Mouse (Mus musculus): ENCODE measurements around the gene Arfrp1.

Arfrp1 gene

GRCm38 (mm10) chr2:181378701-181379100, 13.5 kb upstream of the Arfrp1 start:
- DNase-seq (ENCODE audit: low read depth, low spot score): no peak

GRCm38 (mm10) chr2:181377230-181377629, 12.0 kb upstream of the Arfrp1 start:
- peak; percentile 70 for DNase-seq (ENCODE audit: low read depth, low spot score)

- peak; percentile 77 for DNase-seq (ENCODE audit: low read depth, low spot score)
Observed at GRCm38 (mm10) chr2:181375787-181376186, 10.6 kb upstream of the Arfrp1 start.

- no peak for DNase-seq (ENCODE audit: low read depth, low spot score)
Observed at GRCm38 (mm10) chr2:181370001-181370400, 4.8 kb upstream of the Arfrp1 start.

GRCm38 (mm10) chr2:181365655-181366075, 461 bp upstream of the Arfrp1 start:
- DNase-seq (ENCODE audit: low read depth, low spot score): no peak

- no peak for DNase-seq (ENCODE audit: low read depth, low spot score)
Observed at GRCm38 (mm10) chr2:181364487-181364859, 731 bp downstream of the Arfrp1 start.

GRCm38 (mm10) chr2:181363946-181364345, 1.3 kb downstream of the Arfrp1 start:
- no peak for DNase-seq (ENCODE audit: low read depth, low spot score)

- DNase-seq (ENCODE audit: low read depth, low spot score): no peak
Observed at GRCm38 (mm10) chr2:181356780-181357179, 8.4 kb downstream of the Arfrp1 start.

GRCm38 (mm10) chr2:181342766-181343165, 22.4 kb downstream of the Arfrp1 start:
- no peak for DNase-seq (ENCODE audit: low read depth, low spot score)

- DNase-seq (ENCODE audit: low read depth, low spot score): no peak
Observed at GRCm38 (mm10) chr2:181340426-181340825, 24.8 kb downstream of the Arfrp1 start.

- DNase-seq (ENCODE audit: low read depth, low spot score): peak; percentile 74
Observed at GRCm38 (mm10) chr2:181334023-181334422, 31.2 kb downstream of the Arfrp1 start.

GRCm38 (mm10) chr2:181332542-181332941, 32.7 kb downstream of the Arfrp1 start:
- no peak for DNase-seq (ENCODE audit: low read depth, low spot score)

- DNase-seq (ENCODE audit: low read depth, low spot score): no peak
Observed at GRCm38 (mm10) chr2:181326098-181326497, 39.1 kb downstream of the Arfrp1 start.

- DNase-seq (ENCODE audit: low read depth, low spot score): no peak
Observed at GRCm38 (mm10) chr2:181322136-181322535, 43.1 kb downstream of the Arfrp1 start.

- DNase-seq (ENCODE audit: low read depth, low spot score): no peak
Observed at GRCm38 (mm10) chr2:181320103-181320499, 45.1 kb downstream of the Arfrp1 start.

- DNase-seq (ENCODE audit: low read depth, low spot score): peak; percentile 88
Observed at GRCm38 (mm10) chr2:181319248-181320102, 45.7 kb downstream of the Arfrp1 start, which contains the start of gene Rtel1. TSS of gene Rtel1 (plus strand) at chr2:181319739.

GRCm38 (mm10) chr2:181314080-181314810, 51.0 kb downstream of the Arfrp1 start, which contains the start of gene Stmn3:
TSS of gene Stmn3 (minus strand) at chr2:181314500.
- DNase-seq (ENCODE audit: low read depth, low spot score): no peak

- no peak for DNase-seq (ENCODE audit: low read depth, low spot score)
Observed at GRCm38 (mm10) chr2:181313344-181314079, 51.7 kb downstream of the Arfrp1 start.

- no peak for DNase-seq (ENCODE audit: low read depth, low spot score)
Observed at GRCm38 (mm10) chr2:181313006-181313343, 52.2 kb downstream of the Arfrp1 start.

- DNase-seq (ENCODE audit: low read depth, low spot score): no peak
Observed at GRCm38 (mm10) chr2:181312435-181312834, 52.8 kb downstream of the Arfrp1 start.

Measured in CD4-positive helper T cell, adult 2 months (primary cell).